Mouse (Mus musculus) thymus, adult 18-20 months (tissue): Measurements from ENCODE around the gene G3bp2.

Experiments
- DNase-seq, 2 experiments: peaks; one replicate each; pipeline ENCODE4 v3.0.0; 2022; ENCODE audit warnings: mixed read lengths in 2 of 2

The G3bp2 gene

DNA sequence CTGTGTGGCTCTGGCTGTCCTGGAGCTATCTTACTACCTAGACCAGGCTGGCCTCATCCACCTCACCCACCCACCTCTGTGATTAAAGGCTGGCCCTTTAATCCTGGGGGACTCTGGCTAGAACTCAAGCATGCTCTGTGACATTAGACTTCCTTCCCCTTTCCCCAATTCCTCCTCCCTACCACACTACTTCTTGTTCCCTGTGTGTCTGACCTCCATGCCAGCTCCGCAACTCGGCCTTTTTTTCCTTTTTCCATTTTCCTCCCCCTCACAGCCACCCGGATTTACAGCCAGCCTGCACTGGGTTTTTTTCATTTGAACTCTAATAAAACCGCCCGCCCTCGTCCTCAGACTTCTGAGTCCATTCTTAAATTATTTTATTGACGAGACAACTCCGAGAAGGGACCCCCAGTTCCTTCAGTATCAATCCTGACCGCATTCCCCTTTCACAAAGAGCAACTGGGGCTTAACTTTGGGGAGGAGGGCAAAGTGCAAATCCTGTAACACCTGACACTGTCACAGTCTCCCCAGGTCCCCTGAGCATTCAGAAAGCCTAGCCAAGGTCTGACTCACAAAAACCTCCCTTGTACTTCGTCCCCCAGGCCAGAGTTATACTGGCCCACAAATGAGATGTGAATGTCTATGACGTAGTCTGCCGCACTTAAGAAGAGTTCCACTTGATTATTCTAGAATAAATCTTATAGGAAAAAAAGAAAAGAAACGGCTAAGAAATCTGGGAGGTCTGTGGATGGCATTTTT, 15.0 kb upstream of the G3bp2 start:
- no peak for DNase-seq

DNA sequence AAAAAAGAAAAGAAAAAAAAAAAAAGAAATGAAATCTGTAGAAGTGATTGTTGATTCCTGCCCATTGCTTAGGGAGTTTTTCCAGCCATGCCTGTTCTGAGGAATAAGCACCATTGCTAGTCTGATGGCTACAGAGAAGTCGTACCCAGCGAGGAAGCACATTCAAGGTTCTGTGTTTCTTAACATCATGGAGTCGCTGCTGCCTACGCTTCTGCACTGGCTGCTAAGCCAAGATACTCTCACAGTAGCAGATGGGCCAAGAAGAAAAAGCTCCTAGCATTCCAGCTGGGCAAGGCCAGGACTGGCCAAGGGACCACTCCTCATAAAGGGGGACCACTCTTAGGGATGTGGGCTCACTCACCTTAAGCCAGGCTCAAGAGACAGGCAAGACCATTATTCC, 14.3 kb upstream of the G3bp2 start:
- no peak for DNase-seq

DNA sequence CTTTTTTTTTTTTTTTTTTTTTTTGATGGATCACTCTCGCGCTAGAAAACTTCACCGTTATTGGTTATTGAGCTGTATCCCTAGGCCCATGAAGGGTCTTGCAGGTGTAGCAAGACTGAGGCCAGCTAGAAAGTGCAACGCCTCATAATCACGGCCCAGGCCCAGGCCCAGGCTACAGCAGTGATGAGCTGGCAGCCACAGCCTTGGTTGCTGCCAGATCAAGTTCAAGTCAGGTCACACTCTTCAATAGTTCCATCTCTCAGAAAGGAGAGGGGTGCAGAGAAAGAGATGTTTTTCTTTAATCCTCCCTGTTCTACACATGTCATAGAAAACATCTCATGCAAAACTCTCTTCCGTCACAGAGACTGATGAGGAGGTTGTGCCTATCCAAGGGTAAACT, 13.3 kb upstream of the G3bp2 start:
- no peak for DNase-seq

DNA sequence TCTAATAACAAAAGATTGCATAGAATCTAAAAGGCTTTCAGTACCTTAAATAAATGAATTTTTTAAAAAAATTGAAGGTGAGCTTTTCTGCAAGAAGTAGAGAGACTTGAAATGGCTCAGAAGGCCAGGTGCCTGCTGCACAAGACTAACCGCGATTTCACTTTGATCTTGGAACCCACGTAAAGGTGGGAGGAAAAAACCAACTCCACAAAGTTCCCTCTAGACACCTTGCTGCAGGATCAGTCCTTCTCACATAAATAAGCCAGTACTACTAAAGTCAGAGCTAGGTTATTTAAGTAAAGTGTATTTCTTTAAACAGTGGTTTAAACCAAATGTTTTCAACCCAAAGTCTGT, 10.5 kb upstream of the G3bp2 start:
- DNase-seq = no peak

DNA sequence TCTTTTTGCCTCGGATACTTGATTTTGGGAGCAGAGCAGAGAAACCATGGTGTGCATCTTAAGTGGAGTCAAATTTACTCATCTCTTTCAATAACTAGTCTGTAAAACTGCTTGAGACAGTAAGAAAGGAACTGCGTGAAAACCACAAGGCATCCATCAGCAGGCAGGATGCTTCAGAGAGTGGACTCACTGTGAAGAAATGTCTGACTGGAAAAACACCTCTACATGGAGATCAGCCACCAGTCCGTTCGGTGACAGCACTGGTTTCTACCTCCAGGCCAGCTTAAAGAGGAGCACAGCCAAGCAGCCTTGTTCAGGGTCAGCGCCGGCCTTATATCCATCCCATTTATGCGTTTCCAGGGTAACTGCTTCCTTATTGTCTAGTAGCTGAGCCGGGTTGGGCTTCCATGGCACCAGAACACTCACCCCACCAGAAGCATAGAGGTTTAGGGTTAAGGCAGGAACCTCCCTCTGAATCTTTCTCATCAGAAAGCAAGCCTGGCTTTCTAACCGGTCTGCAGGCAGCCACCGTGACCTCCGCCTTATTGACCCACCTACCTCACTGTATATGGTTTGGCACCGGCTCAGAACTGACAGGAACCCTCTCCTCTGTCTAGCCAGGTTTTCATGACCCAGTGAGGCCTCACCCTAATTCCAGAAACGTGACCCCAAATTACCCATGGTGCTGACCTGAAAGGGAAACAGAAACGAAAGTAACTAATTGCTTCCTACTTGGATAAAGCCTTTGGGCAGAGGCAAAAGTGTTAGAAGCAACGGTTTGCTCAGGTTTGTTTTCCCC, 9.9 kb upstream of the G3bp2 start:
- no peak for DNase-seq

DNA sequence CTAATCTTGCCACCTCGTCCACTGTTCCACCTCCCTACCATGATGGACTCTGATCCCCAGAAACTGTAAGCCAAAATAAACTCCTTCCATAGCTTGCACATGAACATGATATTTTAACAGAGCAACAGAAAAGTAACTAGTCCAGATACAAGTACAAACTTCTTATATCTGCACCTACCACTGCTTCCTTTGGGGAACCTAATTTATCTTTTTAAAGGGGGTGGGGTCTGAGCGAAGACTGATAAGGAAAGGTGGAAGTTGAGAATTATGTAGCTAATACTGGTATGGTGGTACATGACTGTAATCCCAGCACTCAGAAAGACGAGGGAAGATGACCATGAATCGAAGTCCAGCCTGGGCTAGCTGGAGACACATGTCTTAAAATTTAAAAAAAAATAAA, 4.0 kb upstream of the G3bp2 start:
- DNase-seq = no peak

DNA sequence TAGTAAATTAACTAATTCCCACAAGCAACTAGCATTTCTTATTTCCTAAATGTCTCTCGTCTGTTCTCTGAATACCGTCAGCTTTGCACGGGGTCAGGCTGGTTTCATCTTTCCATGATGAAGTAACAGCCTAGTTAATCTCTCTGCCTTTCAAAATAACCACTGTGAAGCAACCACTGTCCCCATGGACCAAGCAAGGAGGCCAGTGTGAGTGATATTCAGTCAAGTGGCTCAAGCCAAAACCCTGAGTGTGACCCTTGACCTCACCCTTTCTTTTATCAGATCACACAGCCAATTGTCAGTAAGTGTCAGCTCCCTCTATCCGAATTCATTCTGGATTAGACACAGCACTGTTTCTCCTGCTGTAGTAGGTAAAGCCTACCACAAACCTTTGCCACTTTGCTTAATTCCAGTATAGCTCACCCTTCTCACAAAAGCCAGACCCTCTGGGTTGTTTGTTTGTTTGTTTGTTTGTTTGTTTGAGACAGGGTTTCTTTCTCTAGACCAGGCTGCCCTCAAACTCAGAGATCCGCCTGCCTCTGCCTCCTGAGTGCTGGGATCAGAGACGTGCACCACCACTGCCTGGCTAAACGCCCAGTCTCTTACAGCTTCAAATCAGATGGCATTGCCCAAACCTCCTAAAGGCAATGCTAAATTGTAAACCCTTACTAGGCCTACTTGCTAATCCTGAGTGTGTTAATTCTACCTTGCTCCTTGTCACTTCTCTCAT, 2.5 kb upstream of the G3bp2 start:
- no peak for DNase-seq

DNA sequence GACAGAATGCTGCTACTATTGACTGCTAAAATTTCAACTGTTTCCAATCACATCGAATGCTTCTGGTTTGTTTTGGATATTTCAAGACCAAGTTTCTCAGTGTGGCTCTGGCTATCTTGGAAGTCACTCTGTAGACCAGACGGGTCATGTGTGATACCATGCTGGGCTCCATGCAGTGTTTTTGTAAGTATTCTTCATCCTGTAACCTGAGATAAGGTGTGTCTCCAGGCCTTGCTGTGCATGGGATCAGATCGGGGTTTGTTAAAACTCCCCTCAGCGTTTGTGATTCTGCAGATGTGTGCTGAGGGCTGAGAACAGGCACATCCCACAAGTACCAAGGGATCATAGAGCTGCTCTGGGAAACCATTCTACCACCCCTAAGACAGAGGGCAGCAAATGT, 1.7 kb upstream of the G3bp2 start:
- no peak for DNase-seq

DNA sequence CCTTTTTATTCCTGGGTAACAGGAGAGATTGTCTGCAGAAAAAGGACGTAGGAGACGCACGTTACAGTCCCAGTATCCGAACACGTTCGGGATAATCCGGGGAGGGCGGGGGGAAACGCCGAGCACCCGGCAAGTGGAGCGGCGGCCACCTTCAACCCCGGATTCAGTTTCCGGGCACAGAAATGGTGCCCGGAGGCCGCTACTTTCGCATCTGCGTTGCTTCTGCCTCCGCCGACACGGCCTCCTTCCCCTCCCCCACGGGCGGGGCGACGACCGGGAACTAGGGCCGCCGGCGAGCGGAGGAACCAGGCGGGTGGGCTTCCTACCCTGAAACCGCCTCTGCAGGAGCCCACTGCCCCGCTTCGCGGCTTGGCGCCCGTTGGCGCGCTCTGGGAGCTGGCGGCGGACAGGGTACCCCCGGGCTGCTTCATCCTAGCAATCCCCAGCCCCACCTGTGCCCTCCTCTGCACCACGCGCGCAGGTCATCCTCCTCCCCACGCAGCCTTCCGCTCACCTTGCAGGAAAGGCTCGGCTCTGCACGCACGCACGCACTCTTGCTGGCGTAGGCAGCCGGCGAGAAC, 608 bp downstream of the G3bp2 start:
- peak; percentile 63 to 69 for DNase-seq

DNA sequence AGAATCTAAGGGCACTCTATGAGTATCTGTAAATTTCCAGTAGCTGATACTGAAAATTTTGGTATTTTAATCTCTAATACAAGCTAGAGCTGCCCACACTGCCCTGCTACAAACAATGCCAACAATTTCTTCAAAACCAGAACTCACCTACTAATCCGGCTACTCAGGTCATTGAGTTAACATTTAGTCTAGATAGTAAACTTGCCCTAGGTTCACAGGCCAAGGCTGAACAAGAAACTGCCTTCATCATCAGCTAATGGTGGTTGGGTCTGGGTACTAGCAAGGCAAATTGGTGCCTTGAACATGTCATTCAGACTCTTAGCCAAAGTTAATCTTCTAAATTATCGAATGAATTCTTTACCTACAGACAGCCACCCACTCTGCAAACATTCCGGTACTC, 2.2 kb downstream of the G3bp2 start:
- DNase-seq = no peak

DNA sequence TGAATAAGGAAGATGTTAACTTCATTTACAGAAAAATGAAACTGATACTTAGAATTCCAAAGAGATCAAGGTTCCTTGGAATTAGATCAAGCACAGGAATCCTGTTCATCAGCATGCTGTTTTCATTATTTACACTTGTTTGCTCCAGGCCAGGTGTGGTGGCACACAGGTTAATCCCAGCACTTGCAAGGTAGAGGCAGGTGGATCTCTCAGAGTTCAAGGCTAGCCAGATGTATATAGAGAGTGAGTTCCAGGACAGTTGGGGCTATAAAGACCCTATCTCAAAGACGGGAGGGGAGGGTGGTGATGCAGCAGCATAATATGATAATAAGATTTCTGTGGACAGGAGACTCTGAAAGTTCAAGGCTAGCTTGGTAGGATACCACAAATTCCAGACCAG, 3.1 kb downstream of the G3bp2 start:
- no peak for DNase-seq

DNA sequence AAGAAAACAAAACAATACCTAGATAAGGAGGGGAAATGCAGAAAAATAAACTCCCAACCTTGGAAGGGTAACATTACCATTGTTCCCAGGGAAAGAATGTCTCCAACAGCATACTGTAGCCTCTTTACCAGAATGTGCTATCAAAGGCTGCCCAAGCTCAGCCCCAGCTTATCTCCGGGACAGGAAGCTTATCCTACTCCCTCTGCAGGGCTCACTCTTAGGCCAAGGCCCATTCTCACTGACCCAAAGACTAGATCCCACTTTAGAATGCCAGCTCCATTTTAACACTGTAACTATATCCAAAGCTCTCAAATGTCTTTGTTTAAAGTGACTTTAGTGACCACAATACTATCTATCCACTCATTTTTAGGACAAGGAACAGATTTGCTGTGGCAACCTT, 4.2 kb downstream of the G3bp2 start:
- DNase-seq = no peak

DNA sequence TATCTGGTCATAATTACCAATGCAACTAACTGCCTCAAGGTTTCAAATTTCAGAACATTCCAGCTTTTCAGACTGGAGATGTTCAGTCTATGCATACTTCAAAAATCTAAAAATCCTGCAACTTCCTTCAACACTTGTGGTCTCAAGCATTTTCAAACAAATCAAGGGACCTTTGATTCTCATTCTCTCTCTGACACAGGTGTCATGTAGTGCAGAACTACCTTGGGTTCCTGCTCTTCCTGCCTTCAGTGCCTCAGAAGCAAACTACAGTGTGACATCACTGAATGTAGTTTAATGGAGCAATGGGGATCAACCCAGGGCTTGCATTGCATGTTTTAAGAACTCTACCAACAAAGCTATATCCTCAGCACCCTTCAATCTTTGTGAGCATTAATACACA, 4.8 kb downstream of the G3bp2 start:
- DNase-seq = no peak

DNA sequence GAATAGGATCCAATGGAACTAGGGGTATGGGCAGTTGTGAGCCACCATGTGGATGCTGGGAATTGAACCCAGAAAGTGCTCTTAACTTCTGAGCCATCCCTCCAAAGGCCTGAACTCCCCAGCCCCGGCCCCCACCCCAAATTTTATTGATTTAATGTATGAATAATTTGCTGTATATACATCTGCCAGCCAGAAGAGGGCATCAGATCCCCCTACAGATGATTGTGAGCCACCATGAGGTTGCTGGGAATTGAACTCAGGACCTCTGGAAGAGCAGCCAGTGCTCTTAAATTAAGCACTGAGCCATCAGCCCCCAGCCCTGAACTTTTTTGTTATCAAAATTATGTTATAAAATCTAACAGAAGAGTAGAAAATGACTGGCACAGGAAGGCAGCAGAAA, 7.2 kb downstream of the G3bp2 start:
- DNase-seq = no peak

DNA sequence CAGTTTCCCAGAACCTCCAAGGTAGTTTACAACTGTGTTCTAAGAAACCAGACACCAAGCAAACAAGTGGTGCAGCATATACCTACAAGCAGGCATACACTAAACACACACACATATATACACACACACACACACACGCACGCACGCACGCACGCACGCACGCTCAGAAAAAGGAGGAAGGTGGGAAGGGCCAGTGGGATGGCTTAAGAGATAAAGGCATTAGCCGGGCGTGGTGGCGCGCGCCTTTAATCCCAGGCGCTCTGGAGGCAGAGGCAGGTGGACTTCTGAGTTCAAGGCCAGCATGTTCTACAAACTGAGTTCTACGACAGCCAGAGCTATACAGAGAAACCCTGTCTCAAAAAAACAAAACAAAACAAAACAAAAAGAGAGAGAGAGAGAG, 9.5 kb downstream of the G3bp2 start:
- DNase-seq = no peak

DNA sequence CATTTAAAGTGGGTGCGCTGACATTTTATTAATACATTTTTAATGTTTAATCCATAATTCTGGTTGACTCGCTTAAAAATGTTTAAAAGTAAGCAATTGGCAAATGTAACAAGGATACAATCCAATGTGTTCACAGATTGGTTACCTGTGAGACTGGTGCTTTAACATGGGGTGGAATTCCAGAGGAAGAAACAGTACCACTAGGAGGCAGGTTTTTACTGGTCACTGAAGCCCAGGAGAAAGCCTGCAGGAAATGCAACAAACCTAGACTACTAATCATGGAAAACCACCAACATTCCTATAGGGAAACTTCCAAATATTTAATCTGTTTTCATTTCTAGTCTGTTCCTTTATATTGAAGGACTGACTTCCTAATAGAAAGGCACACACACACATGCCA, 20.3 kb downstream of the G3bp2 start:
- DNase-seq = no peak

DNA sequence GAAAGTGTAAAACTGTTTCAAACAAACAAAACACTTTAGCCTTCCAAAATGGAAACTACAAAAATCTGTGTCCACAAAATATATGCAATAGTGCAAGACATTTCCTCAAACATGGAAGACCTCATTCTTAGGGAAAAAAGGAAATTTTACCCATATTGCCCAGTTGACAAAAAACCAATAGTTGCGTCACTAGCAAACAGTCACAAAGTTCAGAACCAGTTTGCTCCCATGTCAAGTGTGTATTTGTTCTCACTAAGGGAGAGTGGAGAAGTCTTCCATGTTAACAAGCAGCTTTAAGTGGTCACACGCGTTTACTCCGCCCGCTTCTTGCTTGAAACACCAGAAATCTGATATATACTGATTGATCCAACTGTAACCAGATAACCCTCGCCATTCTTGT, 30.7 kb downstream of the G3bp2 start:
- no peak for DNase-seq

DNA sequence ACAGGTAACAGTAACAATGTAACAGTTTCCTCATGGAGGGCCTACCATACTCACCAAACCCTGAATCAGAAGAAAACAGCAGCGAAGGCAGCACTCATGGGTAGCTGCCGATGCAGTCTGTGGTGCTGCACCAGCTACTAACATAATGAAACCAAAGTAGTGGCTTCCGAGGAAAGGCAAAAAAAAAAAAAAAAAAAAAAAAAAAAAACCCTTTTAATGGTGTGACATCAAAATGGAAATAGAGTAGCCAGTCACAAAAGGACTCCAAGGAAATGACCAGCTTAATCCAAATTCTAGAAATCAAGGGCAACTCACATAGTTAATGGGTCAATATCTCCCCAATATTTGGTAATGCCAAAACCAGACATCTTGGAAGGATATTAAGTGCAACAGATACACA, 33.1 kb downstream of the G3bp2 start:
- no peak for DNase-seq

DNA sequence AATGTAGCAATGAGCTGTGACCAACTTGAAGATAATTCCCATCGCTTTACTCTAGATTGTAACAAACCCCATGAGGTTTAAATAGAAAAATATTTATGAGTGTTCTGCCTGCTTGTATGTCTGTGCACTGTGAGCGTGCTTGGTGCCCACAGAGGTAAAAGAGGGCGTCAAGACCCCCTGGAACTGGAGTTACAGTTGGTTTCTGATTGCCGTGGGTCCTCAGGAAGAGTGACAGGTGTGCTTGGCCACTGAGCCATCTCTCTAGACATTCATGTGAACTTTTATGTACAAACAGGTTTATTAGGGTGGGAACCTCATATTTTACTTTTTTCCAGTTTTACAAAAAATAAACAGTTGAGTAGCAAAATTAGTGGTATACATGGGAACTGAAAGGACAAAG, 39.7 kb downstream of the G3bp2 start, which contains the start of gene Cdkl2:
Gene Cdkl2 (minus strand): TSS at position 101 of the 400 bp plus-strand sequence.
- no peak for DNase-seq

DNA sequence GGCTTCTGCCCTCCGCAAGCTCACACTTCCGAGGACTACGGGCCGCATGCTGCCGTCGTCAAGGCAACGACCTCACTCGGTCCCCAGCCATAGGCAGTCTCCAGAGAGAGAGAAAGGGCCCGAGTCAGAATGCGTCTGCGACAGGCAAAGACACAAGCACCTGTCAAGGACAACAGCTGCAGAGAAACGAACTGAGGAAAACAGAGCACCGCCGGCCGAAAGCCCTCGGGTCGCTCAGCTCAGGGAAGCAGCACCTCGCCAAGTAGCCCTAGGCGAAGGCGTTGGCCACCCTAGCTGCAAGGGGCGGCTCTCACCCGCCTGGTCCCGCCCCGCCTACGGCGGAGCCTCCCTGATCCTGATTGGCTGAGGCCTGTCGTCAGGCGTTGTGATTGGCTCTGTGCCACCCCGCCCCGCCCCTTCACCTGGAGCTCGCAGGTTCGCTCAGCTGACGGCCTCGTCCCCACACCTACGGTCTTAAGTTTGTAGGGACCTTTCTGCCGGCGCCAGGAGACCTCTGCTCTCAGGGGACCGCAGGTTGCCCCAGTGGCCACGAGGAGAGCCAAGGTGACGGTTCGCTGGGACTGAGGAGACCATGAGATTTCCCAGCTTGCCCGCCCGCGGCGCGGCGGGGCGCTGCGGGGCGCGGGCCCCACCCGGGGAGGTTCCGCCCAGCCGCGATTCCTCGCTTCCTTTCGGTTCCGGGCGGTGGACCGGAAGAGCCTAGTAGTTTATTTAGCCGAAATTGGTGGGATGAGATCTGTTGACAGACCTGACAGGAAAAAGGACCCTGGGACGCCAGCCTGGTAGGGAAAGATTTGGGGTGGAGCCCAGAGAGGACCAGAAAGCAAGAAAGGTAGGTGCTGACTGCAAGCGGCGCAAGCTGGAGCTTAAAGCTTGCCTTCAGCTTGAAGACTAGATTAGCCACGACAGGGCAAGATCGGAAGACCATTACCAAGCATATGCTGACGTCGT, 40.9 kb downstream of the G3bp2 start:
- DNase-seq = peak; percentile 92

DNA sequence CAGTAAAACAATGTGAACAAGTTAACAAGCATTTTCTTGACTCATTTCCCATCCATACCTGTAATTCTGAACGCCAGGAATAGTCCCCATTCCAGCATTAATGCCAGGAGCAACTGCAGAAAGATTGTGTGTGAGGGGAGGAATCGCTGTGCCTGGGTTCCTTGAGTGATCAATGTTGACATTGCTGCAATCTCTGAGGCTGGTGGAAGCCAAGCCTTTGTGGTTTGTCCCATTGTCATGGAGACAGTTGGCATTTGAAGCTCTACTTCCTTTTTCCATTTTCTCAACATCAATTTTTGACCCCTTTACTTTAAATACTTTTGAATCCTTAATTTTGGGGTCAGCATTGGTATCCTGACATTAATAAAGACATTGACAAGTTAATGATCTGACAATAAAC, 63.6 kb downstream of the G3bp2 start:
- no peak for DNase-seq

DNA sequence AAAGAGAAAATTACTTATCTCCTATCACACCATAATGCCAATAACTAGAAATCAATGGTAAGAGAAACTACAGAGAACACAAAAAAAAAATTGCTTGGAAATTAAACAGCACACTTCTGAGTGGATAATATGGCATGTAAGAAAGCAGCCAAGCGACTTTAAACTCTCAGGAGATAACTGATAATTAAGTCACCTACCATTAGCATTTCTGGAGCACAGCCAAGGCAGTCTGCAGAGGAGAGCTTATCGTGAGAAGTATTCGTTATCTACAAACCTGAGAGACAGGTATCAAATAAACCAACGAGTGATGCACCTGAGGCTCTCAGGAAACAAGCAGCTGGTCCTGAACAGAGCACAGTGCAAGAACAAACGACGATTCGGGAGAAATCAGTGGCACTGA, 71.8 kb downstream of the G3bp2 start:
- DNase-seq = no peak
